Mouse (Mus musculus) lung, postnatal 10 days (tissue): ENCODE measurements at regions not wholly inside any gene's neighbourhood (a gene's known extent, or its start where the extent isn't known, plus 50 kb on each side); places are given as distances from the start of the nearest gene placed in this dataset.
"Not testable (repeated sequence)": the region's sequence is repeated elsewhere in the genome, so short reads cannot be mapped to it uniquely, and the experiment has no call there.

Experiments used
- DNase-seq: peaks from one replicate; pipeline ENCODE4 v3.0.0; 2021

GRCm38 (mm10) chr10:31143856-31144488, 169.2 kb upstream of the Hddc2 start:
- no peak for DNase-seq

GRCm38 (mm10) chr10:31144489-31144872, 168.7 kb upstream of the Hddc2 start:
- no peak for DNase-seq

- DNase-seq, result peak; percentile 83
Measured at GRCm38 (mm10) chr10:31173169-31173686, 140.0 kb upstream of the Hddc2 start.

GRCm38 (mm10) chr10:31189577-31189976, 123.6 kb upstream of the Hddc2 start:
- DNase-seq, result no peak

GRCm38 (mm10) chr10:31212164-31212563, 101.0 kb upstream of the Hddc2 start:
- DNase-seq, result not testable (repeated sequence)

GRCm38 (mm10) chr10:31212778-31213454, 100.3 kb upstream of the Hddc2 start:
- DNase-seq, result no peak

GRCm38 (mm10) chr10:31221902-31222301, 91.3 kb upstream of the Hddc2 start:
- no peak for DNase-seq

- DNase-seq, result no peak
Measured at GRCm38 (mm10) chr10:31229078-31229477, 84.1 kb upstream of the Hddc2 start.

GRCm38 (mm10) chr10:31242442-31242966, 70.7 kb upstream of the Hddc2 start:
- DNase-seq, result no peak

GRCm38 (mm10) chr10:31252584-31253381, 60.4 kb upstream of the Hddc2 start:
- DNase-seq, result peak; percentile 59

GRCm38 (mm10) chr10:31256934-31257333, 56.2 kb upstream of the Hddc2 start:
- DNase-seq, result no peak

- no peak for DNase-seq
Measured at GRCm38 (mm10) chr10:31257611-31258010, 55.6 kb upstream of the Hddc2 start.

- peak; percentile 58 for DNase-seq
Measured at GRCm38 (mm10) chr10:31260914-31261313, 52.3 kb upstream of the Hddc2 start.
